Mouse (Mus musculus) skeletal muscle tissue, adult 2 months (tissue): ENCODE data around the gene Frrs1l.

Source experiments
- DNase-seq: peaks from one replicate; pipeline ENCODE4 v3.0.0-alpha.2; 2012; ENCODE audit warnings: low read depth, low spot score

Frrs1l gene

DNA sequence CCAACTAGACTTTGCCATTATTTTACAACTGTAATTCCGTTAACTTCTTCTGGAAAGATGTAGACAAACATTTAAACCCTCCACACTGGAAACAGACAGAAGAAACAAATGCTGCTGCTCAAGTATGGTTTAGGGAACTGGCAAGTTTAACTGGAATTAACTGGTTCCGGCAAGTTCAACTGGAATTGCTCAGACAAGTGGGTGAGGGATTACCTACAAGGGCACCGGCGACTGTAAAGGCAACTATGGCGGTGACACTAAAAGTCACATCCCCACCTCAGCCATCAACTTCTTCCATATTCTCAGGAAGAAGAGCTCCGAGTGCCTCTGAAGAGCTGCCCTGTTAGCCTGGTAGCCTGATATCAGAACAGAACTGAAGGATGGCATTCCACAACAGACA lies 75.9 kb downstream of the Frrs1l start:
- DNase-seq = no peak

DNA sequence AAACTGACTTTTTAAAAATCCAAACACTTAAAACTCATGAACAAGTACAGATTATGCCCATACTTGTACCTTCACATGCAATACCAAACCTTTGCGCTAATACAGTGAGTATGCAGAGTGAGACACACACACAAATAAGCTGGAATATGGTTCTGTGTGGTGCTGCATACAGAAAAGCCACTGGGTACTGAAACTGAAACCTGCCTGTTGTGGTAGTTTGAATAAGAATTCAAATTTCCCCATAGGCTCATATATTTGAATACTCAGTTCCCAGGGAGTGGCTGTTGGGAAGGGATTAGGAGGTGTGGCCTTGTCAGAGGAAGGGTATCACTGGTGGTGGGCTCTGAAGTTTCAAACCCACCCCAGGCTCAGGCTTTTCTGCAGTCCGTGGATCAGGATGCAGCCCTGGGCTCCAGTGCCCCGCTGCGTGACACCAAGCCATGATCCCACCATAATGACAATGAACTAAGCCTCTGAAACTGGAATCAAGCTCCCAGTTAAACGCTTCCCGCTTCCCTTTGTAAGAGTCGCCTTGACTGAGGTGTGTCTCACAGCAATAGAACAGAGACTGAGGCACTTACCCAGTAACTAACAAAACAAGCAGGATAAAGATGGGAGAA lies 77.7 kb downstream of the Frrs1l start:
- DNase-seq = no peak

DNA sequence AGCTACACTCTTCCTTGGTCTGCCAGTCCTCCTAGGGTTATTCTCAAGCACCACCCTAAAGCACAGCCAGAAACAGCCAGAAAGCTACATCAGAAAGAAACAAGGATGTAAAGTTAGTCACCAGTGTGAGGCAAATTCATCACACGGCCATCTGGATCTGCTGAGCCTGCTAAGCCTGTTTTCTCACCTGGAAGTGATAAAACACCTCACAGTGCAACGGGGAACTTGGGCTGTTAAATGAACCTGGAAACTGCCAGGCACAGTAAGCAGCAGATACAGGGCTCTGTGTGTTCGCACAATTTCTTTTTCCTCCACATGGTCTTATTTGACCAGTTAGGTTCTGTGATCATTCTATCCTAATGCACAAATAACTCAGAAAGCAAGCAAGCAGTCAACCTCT lies 80.6 kb downstream of the Frrs1l start:
- no peak for DNase-seq

DNA sequence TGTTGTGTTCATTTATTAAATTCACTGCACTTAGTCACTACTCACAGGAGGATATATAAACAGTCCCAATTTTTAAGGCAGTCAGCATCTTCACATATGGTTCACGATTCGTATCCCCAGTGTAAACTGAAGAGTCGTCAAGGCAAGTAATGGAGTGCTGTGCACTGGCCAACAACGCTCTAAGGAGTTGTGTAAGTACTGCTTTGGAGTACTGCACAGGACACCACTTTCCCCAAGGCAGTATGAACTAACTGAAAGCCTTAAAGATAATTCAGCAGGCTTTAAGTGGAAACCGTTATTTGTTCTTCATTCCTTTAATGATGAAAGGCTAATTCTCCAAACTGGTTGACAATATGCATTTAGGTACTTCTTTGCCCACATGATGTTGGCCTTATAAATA lies 82.5 kb downstream of the Frrs1l start:
- DNase-seq = no peak
